Mouse (Mus musculus): ENCODE data around the gene Scnn1a. TPM values are rescaled to one million over a fixed set of nuclear protein-coding genes. Genes with fewer than 3 reads are reported as not detected.
"Not testable (repeated sequence)": the region's sequence is repeated elsewhere in the genome, so short reads cannot be mapped to it uniquely, and the experiment has no call there.

Gene Scnn1a
- 5.2 and 5.3 TPM in 2 replicates for polyA plus RNA-seq (2015; fragmentation: Nextera tagmentation; extraction: Ambion mirVana)

DNA sequence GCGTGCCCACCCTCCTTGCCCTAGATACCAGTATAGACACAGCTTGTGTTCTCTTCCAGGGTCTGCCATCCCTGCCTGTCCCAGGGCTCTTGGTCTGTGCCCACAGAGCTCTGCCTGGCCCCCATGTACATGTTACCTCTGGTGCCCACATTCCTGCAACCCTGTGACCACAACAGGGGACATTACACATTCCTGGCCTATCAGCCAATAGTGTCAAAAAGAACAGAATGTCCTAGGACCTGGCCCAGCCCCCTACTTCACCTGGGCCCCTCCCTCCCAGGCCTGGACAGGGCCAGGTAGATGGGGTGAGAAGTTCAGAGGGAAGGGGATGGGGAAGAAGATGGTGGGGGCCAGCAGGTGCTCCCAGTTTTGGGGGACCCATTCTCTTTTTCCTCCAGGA is at the start of gene Scnn1a:
Gene Scnn1a, plus strand, starts transcription at position 337 of the 400 bp plus-strand sequence.
- Histone ChIP-seq H3K27me3 (peaks cover 41% of the 10 kb centered on the region), H3K4me2 (peak within 1 kb of the TSS; percentile 10; the same call in 1 of the 2 replicates), H3K4me1 (peaks cover 9% of the 10 kb centered on the region), H3K9ac (no peak within 1 kb of the TSS), H3K27ac (no peak within 1 kb of the TSS), H3K36me3 (no peaks in the 10 kb centered on the region), H3K9me3 (no peaks in the 10 kb centered on the region), H3K4me3 (peak within 1 kb of the TSS; percentile 5)
- ATAC-seq (ENCODE audit: insufficient number of reproducible peaks, low FRiP score, low TSS enrichment, low read depth) = no peak
- WGBS = 84% methylated on average over 1 of the region's 1 CpGs

DNA sequence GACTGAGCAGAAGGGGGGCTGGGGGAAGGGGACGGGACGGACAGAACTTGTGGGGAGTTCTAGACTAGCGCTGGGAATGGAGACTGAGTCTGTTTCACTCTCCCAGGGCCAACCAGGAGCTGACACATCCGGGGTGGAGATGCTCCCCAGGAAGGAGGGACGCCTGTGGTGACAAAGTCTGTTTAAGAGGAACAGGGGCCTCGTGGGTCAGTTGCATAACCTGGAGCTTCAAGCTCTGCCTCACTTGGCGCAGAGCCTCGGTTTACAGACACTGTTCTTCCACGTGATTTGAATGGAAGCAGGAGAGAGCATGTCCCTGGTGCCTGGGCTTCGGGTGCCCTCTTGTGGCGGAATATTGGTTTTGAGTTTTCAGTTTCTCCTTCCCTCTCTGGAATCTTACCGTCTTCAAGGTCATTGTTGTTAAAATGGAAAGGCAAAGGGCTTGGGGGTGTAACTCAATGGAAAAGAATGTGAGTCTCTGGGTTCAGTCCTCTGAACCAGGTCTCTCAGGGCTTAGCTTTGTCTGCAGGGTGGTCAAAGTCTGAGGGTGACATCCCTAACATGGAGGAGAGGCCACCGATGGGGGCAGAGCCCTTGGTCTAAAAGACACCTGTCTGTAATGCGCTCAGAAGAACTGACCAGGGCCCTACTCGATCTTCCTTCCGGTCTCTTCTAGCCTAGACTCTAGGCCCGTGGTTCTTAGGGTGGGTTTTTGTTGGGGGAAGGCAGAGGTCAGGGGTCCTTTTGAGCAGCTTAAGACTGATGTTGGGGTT is 48.8 kb upstream of the Scnn1a start:
- WGBS = 17% methylated on average over 17 of the region's 17 CpGs
- peak overlapping the region; percentile 63 for H3K4me2 ChIP-seq
- H3K4me3 ChIP-seq = peak overlapping the region; percentile 20
- peak; percentile 82; the same call in 1 of the 2 replicates for ATAC-seq (ENCODE audit: insufficient number of reproducible peaks, low FRiP score, low TSS enrichment, low read depth)
- H3K36me3 ChIP-seq = no peaks in the 10 kb centered on the region
- H3K27me3 ChIP-seq = peaks cover 4% of the 10 kb centered on the region
- no peak overlapping the region for H3K27ac ChIP-seq
- peaks cover 6% of the 10 kb centered on the region; the same call in 1 of the 2 replicates for H3K4me1 ChIP-seq
- H3K9ac ChIP-seq = 0 out of 2 replicates have a peak overlapping the region, but pooled peaks have one; percentile 17
- no peaks in the 10 kb centered on the region for H3K9me3 ChIP-seq

DNA sequence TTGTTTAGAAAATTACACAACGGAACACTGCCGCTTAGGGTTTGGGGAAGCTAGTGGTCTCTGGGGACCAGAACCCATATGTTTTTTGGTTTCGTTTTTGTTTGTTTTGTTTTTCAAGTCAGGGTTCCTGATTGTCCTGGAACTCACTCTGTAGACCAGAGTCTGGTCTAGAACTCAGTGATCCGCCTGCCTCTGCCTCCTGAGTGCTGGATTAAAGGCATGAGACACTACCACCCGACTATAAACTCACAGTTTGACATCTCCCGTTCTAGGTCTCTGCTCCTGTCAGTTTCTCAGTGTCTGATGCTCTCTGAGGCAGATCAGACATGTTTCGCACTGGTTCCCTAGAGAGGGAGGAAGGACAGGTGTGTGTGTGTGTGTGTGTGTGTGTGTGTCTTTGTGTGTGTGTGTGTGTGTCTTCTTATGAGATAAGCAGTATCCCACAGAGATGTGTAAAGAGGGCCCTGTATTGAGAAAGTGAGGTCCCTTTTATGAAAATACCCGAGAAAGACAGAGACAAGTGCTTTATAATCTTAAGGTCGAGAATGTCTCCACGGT is 48.2 kb upstream of the Scnn1a start:
- ATAC-seq (ENCODE audit: insufficient number of reproducible peaks, low FRiP score, low TSS enrichment, low read depth) = no peak
- no peak overlapping the region for H3K4me3 ChIP-seq
- H3K27me3 ChIP-seq = peaks cover 4% of the 10 kb centered on the region
- H3K9me3 ChIP-seq = no peaks in the 10 kb centered on the region
- H3K4me2 ChIP-seq = no peak overlapping the region
- H3K9ac ChIP-seq = no peak overlapping the region
- no peaks in the 10 kb centered on the region for H3K36me3 ChIP-seq
- no peak overlapping the region for H3K27ac ChIP-seq
- H3K4me1 ChIP-seq = peaks cover 6% of the 10 kb centered on the region; the same call in 1 of the 2 replicates
- 72% methylated on average over 10 of the region's 10 CpGs for WGBS

DNA sequence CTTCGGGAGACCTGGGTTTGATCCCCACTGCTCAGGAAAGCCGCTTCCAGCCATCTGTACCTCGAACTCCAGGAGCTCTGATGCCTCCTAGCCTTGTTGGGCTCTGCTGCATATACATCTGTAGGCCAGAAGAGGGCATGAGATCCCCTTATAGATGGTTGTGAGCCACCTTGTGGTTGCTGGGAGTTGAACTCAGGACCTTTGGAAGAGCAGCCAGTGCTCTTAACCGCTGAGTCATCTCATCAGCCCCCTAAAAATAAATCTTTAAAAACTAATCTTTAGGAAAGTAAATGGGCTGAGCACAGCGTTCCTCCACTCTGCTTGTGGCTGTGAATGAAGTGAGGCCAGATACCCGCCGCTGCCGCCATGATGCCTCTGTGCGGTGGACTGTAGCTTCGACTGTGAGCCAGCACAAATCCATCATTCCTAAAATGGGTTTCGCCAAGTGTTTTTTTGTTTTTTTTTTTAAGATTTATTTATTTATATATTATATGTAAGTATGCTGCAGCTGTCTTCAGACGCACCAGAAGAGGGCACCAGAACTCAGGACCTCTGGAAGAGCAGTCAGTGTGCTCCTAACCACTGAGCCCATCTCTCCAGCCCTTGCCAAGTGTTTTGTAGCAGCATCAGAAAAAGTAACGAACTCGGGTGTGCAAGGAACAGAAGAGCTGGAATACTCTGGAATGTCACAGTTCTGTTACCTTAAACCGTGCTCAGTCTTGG is 45.5 kb upstream of the Scnn1a start:
- no peak overlapping the region for H3K4me3 ChIP-seq
- no peaks in the 10 kb centered on the region for H3K36me3 ChIP-seq
- WGBS = 56% methylated on average over 15 of the region's 15 CpGs
- no peak overlapping the region for H3K9ac ChIP-seq
- no peak overlapping the region for H3K27ac ChIP-seq
- H3K4me1 ChIP-seq = peaks cover 6% of the 10 kb centered on the region; the same call in 1 of the 2 replicates
- ATAC-seq (ENCODE audit: insufficient number of reproducible peaks, low FRiP score, low TSS enrichment, low read depth) = no peak
- H3K27me3 ChIP-seq = peaks cover 4% of the 10 kb centered on the region
- H3K9me3 ChIP-seq = no peaks in the 10 kb centered on the region
- no peak overlapping the region for H3K4me2 ChIP-seq

DNA sequence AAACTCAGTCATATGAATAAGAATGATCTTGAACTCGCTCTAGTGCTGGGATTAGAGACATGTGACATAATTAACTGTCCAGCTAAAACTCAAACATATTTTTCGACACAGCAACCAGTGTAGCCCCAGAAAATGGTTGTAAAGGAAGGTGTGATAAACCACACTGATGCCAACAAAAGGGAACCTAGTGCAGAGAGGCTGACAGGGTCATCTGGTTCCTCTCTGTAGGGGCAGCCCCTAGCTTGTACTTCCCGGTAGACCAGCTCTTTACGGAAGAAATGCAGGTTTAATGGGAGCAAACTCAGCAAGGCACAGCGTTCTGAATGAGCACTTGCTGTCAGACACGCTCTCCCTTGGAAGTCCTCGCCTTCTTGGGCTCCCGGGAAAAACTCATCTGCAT is 40.7 kb upstream of the Scnn1a start:
- Histone ChIP-seq H3K27ac (no peak overlapping the region), H3K4me1 (no peaks in the 10 kb centered on the region), H3K27me3 (no peaks in the 10 kb centered on the region; the same call in 1 of the 2 replicates), H3K36me3 (no peaks in the 10 kb centered on the region), H3K4me3 (no peak overlapping the region), H3K9me3 (no peaks in the 10 kb centered on the region), H3K4me2 (no peak overlapping the region), H3K9ac (no peak overlapping the region)
- no peak for ATAC-seq (ENCODE audit: insufficient number of reproducible peaks, low FRiP score, low TSS enrichment, low read depth)
- WGBS = 50% methylated on average over 8 of the region's 8 CpGs

DNA sequence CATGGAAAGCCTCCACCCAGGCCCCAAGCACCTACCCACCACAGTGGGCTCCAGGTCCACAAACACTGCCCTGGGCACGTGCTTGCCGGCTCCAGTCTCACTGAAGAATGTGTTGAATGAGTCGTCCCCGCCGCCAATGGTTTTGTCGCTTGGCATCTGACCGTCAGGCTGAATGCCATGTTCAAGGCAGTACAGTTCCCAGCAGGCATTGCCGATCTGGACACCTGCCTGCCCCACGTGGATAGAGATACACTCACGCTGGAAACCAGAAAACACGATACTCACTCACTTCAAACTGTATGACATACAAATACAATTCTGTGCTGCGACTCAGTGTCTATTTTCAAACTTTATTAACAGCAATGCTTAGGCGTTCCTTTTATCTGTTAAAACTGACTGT is 37.7 kb upstream of the Scnn1a start:
- ATAC-seq (ENCODE audit: insufficient number of reproducible peaks, low FRiP score, low TSS enrichment, low read depth); H3K27ac ChIP-seq: not testable (repeated sequence)

DNA sequence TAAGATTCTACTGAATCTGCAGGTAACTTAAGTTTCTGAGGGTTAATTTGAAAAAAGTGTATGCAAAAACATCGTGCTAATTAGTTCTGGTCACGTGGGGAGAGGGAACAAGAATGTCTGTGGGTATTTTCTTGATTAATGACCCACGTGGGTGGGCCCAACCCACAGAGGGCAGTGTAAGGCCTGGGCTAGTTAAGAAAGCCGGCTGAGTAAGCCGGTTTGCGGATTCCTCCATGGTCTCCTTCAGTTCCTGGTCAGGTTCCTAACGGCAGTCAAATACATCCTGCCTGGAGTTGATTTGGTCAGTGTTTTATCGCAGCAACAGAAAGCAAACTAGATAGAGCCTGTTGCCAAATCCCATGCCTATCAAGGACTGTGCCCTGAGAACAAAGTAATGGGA is 36.2 kb upstream of the Scnn1a start:
- Histone ChIP-seq H3K4me3 (no peak overlapping the region), H3K4me1 (peaks cover 3% of the 10 kb centered on the region; the same call in 1 of the 2 replicates), H3K27ac (no peak overlapping the region), H3K36me3 (no peaks in the 10 kb centered on the region), H3K9me3 (no peaks in the 10 kb centered on the region), H3K27me3 (no peaks in the 10 kb centered on the region), H3K9ac (no peak overlapping the region), H3K4me2 (no peak overlapping the region)
- WGBS = 36% methylated on average over 8 of the region's 8 CpGs
- no peak for ATAC-seq (ENCODE audit: insufficient number of reproducible peaks, low FRiP score, low TSS enrichment, low read depth)

More for the DNA sequence above, 37.7 kb upstream of the Scnn1a start:
- H3K4me3 ChIP-seq, H3K9me3 ChIP-seq, H3K9ac ChIP-seq, H3K4me2 ChIP-seq, H3K36me3 ChIP-seq, H3K4me1 ChIP-seq, H3K27me3 ChIP-seq: not testable (repeated sequence)
- 90% methylated on average over 13 of the region's 13 CpGs for WGBS

DNA sequence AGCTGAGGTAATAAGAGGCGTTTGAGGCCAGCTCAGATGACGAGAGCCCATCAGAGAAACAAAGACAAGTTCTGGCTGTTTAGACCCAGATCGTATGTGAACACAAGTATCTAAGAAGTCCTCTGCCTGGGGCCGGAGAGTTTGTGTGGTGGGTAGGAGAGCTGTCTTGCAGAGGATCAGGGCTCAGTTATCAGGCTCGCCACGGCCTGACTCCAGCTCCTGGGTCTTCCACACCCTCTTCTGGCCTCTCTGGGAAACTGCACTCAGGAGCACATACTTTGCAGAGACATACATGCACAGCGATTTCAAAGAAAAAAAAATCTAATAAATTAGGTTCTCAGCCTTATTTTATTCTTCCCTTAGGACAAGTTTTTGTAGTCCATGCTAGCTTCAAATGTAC is 35.7 kb upstream of the Scnn1a start:
- Histone ChIP-seq H3K4me1 (peaks cover 3% of the 10 kb centered on the region; the same call in 1 of the 2 replicates), H3K9ac (no peak overlapping the region), H3K27me3 (no peaks in the 10 kb centered on the region), H3K27ac (no peak overlapping the region), H3K9me3 (no peaks in the 10 kb centered on the region), H3K4me2 (no peak overlapping the region), H3K4me3 (no peak overlapping the region), H3K36me3 (no peaks in the 10 kb centered on the region)
- WGBS = 92% methylated on average over 7 of the region's 7 CpGs
- no peak for ATAC-seq (ENCODE audit: insufficient number of reproducible peaks, low FRiP score, low TSS enrichment, low read depth)

DNA sequence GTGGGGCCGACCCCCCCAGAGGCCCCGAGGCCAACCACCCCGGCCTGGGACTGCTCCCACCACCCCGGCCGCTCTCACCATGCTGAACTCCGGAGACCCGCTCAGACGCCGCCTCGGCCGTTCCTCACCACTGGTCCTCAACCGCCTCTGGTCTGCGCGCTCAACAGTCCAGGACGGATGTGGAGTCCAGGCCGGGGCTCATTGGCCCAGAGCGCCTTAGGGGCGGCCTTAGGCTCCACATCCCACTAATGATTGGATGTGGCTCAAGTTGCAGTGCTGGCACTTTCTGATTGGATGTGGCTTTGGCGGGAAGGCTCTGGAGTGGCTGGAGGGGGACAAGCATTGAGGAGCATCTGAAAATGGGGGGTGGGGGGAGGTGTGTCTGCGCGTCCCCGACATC is 34.6 kb upstream of the Scnn1a start, which contains the start of gene Tuba3a:
Gene Tuba3a, minus strand, starts transcription at position 153 of the 400 bp plus-strand sequence.
- ATAC-seq (ENCODE audit: insufficient number of reproducible peaks, low FRiP score, low TSS enrichment, low read depth) = no peak

DNA sequence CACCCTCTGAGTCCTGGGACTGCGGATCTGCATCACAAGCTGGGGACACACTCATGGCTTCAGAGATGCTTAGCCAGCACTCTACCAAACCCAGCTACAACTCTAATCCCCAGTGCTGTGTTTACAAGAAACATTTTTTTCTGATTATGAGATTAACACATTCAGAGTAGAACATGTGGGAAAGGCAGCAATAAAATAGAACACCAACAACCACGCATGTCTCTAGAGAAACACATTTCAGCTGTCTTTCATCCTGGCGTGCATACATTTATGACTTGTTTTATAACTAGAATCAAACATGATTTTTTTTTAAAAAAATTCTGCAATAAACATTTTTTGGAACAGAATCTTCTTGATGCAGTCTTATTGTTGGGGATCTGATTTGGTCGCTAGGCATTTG is 33.5 kb upstream of the Scnn1a start:
- no peaks in the 10 kb centered on the region for H3K27me3 ChIP-seq
- no peaks in the 10 kb centered on the region for H3K9me3 ChIP-seq
- no peak overlapping the region for H3K4me3 ChIP-seq
- peaks cover 3% of the 10 kb centered on the region; the same call in 1 of the 2 replicates for H3K4me1 ChIP-seq
- 46% methylated on average over 4 of the region's 4 CpGs for WGBS
- H3K27ac ChIP-seq = no peak overlapping the region
- H3K9ac ChIP-seq = no peak overlapping the region
- no peaks in the 10 kb centered on the region for H3K36me3 ChIP-seq
- ATAC-seq (ENCODE audit: insufficient number of reproducible peaks, low FRiP score, low TSS enrichment, low read depth) = no peak
- H3K4me2 ChIP-seq = no peak overlapping the region

More for the DNA sequence above, 34.6 kb upstream of the Scnn1a start, which contains the start of gene Tuba3a:
- no peak within 1 kb of the TSS for H3K4me2 ChIP-seq
- no peaks in the 10 kb centered on the region for H3K36me3 ChIP-seq
- 93% methylated on average over 22 of the region's 22 CpGs for WGBS
- peaks cover 3% of the 10 kb centered on the region; the same call in 1 of the 2 replicates for H3K4me1 ChIP-seq
- no peaks in the 10 kb centered on the region for H3K9me3 ChIP-seq
- no peak within 1 kb of the TSS for H3K27ac ChIP-seq
- H3K4me3 ChIP-seq = no peak within 1 kb of the TSS
- no peak within 1 kb of the TSS for H3K9ac ChIP-seq
- H3K27me3 ChIP-seq = no peaks in the 10 kb centered on the region

DNA sequence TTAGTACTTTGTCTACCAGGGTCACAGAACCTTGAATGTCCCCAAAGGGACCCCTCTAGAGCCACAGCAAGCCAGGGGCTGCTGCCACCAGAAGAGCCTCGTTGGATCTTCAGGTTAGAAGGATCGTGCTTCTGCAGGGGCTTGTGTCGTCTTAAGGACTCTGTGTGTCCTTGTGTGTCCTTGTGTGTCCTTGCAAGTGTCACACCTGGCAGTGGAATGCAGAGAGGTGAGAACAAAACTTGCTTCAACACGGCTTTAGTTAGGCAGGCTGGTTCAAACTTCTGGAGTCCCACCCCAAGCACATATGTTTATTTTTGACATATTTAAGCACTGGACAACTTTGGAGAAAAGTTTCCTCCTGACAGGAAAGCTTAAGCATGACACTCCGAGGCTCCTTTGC is 31.7 kb upstream of the Scnn1a start:
- Histone ChIP-seq H3K27me3 (no peaks in the 10 kb centered on the region), H3K9ac (no peak overlapping the region), H3K4me3 (no peak overlapping the region), H3K4me1 (peaks cover 3% of the 10 kb centered on the region; the same call in 1 of the 2 replicates), H3K27ac (no peak overlapping the region), H3K9me3 (no peaks in the 10 kb centered on the region), H3K4me2 (no peak overlapping the region), H3K36me3 (no peaks in the 10 kb centered on the region)
- ATAC-seq (ENCODE audit: insufficient number of reproducible peaks, low FRiP score, low TSS enrichment, low read depth) = no peak
- WGBS = 63% methylated on average over 5 of the region's 5 CpGs
